Mouse (Mus musculus) MEL (cell line): ENCODE measurements at regions not wholly inside any gene's neighbourhood (a gene's known extent, or its start where the extent isn't known, plus 50 kb on each side); places are given as distances from the start of the nearest gene placed in this dataset.

ENCODE experiments used
- BHLHE40 ChIP-seq: IDR thresholded peaks from 2 replicates; pipeline ENCODE4 v1.6.1; 2012; ENCODE audit warnings: low read depth, mild to moderate bottlenecking, inconsistent platforms, low read length, improper control_type of control experiment, borderline replicate concordance
- POLR2AphosphoS5 ChIP-seq: IDR thresholded peaks from 2 replicates; pipeline ENCODE4 v1.6.1; 2012; ENCODE audit warnings: low read depth, borderline replicate concordance, mild to moderate bottlenecking, inconsistent platforms, low read length, moderate library complexity, mixed read lengths

DNA sequence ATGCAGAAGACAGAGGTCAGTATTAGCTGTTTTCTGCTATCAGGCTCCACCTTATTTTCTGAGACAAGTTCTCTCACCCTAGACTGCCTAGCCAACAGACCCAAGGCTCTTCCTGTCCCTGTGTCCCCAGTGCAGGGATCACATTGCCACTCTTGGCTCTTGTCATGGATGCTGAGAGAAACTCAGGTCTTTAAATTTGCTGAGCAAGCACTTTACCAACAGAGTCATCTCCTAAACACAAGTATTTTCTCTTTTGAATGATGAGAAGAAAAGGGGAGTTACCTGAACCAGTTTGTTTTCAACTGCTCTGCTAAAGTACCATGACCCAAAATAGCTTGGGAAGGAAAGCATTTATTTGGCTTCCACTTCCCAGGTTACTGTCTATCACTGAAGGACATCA lies 84.7 kb upstream of the Spats2l start:
- TF ChIP-seq BHLHE40 (no peak), POLR2AphosphoS5 (no peak)
